Mouse (Mus musculus) forebrain, embryonic 14.5 days (tissue): ENCODE measurements at regions not wholly inside any gene's neighbourhood (a gene's known extent, or its start where the extent isn't known, plus 50 kb on each side); places are given as distances from the start of the nearest gene placed in this dataset.

Source experiments
- ATAC-seq: fragments of 200-750 bp; cut with Nextera tagmentation; 2 replicates; pipeline ENCODE4 v1.8.0; 2017; ENCODE audit warnings: mild to moderate bottlenecking, moderate library complexity
- DNase-seq: peaks from one replicate; pipeline ENCODE4 v3.0.0-alpha.2; 2015; ENCODE audit warnings: low spot score
- H3K27ac ChIP-seq: fragments of 300-500 bp; sonication (generic); 2 replicates; pipeline ENCODE4 v1.5.1; 2014; ENCODE audit warnings: low read depth, mild to moderate bottlenecking, control low read depth, low read length, moderate library complexity
- H3K27me3 ChIP-seq: fragments of 300-500 bp; sonication (generic); replicated peaks from 2 replicates; pipeline ENCODE4 v1.6.1; 2014; ENCODE audit warnings: low read length, control low read depth, mixed read lengths; ENCODE audit not compliant: control insufficient read depth, insufficient read depth
- H3K36me3 ChIP-seq: fragments of 300-500 bp; sonication (generic); 2 replicates; pipeline ENCODE4 v1.6.1; 2014; ENCODE audit warnings: low read length, control low read depth; ENCODE audit not compliant: control insufficient read depth, insufficient read depth
- H3K4me1 ChIP-seq: fragments of 300-500 bp; sonication (generic); 2 replicates; pipeline ENCODE4 v1.6.1; 2014; ENCODE audit warnings: antibody characterized with exemption, low read length, control low read depth; ENCODE audit not compliant: control insufficient read depth, insufficient read depth
- H3K4me2 ChIP-seq: fragments of 300-500 bp; sonication (generic); 2 replicates; pipeline ENCODE4 v1.6.1; 2014; ENCODE audit warnings: mild to moderate bottlenecking, control low read depth, low read length
- H3K4me3 ChIP-seq: fragments of 300-500 bp; sonication (generic); 2 replicates; pipeline ENCODE4 v1.5.1; 2014; ENCODE audit warnings: low read depth, low read length, control low read depth
- H3K9ac ChIP-seq: fragments of 300-500 bp; sonication (generic); 2 replicates; pipeline ENCODE4 v1.6.1; 2014; ENCODE audit warnings: mild to moderate bottlenecking, low read length, control low read depth, moderate library complexity
- H3K9me3 ChIP-seq: fragments of 300-500 bp; sonication (generic); replicated peaks from 2 replicates; pipeline ENCODE4 v1.6.1; 2016; ENCODE audit warnings: low read length, control low read depth, mixed read lengths; ENCODE audit not compliant: control insufficient read depth
- WGBS: fragments of 180-500 bp; shearing (Covaris S2); extraction: QIAGEN DNeasy Blood & Tissue Kit; methylation state at CpG from one replicate; pipeline ENCODE4 v1.1.7; 2014; 5-methylcytosine and 5-hydroxymethylcytosine counted together

- WGBS, result 71% methylated on average over 1 of the region's 1 CpGs
- Histone ChIP-seq H3K9ac (no peak overlapping the region), H3K27me3 (no peaks in the 10 kb centered on the region), H3K9me3 (no peaks in the 10 kb centered on the region), H3K4me3 (no peak overlapping the region), H3K4me1 (no peaks in the 10 kb centered on the region), H3K36me3 (no peaks in the 10 kb centered on the region), H3K27ac (no peak overlapping the region), H3K4me2 (no peak overlapping the region)
- ATAC-seq (peak; percentile 67), DNase-seq (peak; percentile 20)
Measured at GRCm38 (mm10) chr4:73467982-73468565, 63.2 kb upstream of the Gm11487 start.
